Mouse (Mus musculus) ES-E14 (cell line): ENCODE results near the gene Tldc2.

Source experiments
- CHD2 ChIP-seq: IDR thresholded peaks from 2 replicates; pipeline ENCODE4 v1.6.1; 2014; ENCODE audit warnings: mild to moderate bottlenecking, low read depth, low read length, inconsistent platforms
- HCFC1 ChIP-seq: IDR thresholded peaks from 2 replicates; pipeline ENCODE4 v1.6.1; 2012; ENCODE audit warnings: low read length, inconsistent platforms, borderline replicate concordance; ENCODE audit not compliant: insufficient read depth
- MAFK ChIP-seq: IDR thresholded peaks from 2 replicates; pipeline ENCODE4 v1.6.1; 2014; ENCODE audit warnings: mild to moderate bottlenecking, low read depth, low read length, inconsistent platforms; ENCODE audit not compliant: insufficient read depth
- ZC3H11A ChIP-seq: IDR thresholded peaks from 2 replicates; pipeline ENCODE4 v1.6.1; 2012; ENCODE audit warnings: low read depth, mild to moderate bottlenecking, inconsistent platforms, low read length, borderline replicate concordance
- ZNF384 ChIP-seq: IDR thresholded peaks from 2 replicates; pipeline ENCODE4 v1.6.1; 2012; ENCODE audit warnings: low read depth, low read length, inconsistent platforms

GRCm38 (mm10) chr2:157079701-157080180 is 7.1 kb upstream of the Tldc2 start:
- no peak for TF ChIP-seq MAFK
- no peak for TF ChIP-seq ZNF384
- TF ChIP-seq HCFC1, result no peak
- TF ChIP-seq ZC3H11A, result no peak
- TF ChIP-seq CHD2, result no peak
